Mouse (Mus musculus): ENCODE results near the gene Olfr884.

The Olfr884 gene

GRCm38 (mm10) chr9:38046255-38046654 is at the start of gene Olfr884:
Gene Olfr884 (plus strand): TSS chr9:38046555.
- DNase-seq = no peak

- no peak for DNase-seq
Measured at GRCm38 (mm10) chr9:37998581-37999204, 47.7 kb upstream of the Olfr884 start.

GRCm38 (mm10) chr9:38000021-38000420 is 46.3 kb upstream of the Olfr884 start:
- DNase-seq = no peak

- no peak for DNase-seq
Measured at GRCm38 (mm10) chr9:38025508-38025907, 20.8 kb upstream of the Olfr884 start, which contains the start of gene Olfr883. Gene Olfr883 (plus strand): TSS chr9:38025808.

GRCm38 (mm10) chr9:38061022-38061421 is 14.7 kb downstream of the Olfr884 start, which contains the start of gene Olfr885:
Gene Olfr885 (plus strand): TSS chr9:38061322.
- DNase-seq = no peak

DNA sequence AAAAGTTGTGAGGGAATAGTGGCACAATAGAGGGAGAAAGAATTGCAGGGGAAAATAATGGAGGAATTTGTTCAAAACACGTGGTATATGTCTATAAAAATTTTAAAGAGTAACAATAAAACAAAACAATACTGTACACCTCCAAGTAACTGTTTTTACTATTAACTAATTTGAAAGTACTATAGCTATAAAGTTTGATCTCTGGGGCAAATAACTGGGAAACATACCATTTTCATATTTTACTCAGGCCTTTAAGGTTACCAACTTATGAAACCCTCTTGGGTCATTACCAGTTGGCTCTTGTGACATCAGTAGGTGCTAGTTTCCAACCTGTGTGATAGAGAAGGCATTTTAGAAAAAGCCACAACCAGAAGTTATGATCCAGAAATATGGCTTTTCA is 37.4 kb downstream of the Olfr884 start, which contains the start of gene Olfr887:
Gene Olfr887, plus strand, starts transcription at position 301 of the 400 bp plus-strand sequence.
- DNase-seq = no peak
